Mouse (Mus musculus) embryonic fibroblast, embryonic 13.5 days (primary cell): Measurements from ENCODE around the gene Olfr332.

Experiments used
- CTCF ChIP-seq: IDR thresholded peaks from 2 replicates; pipeline ENCODE4 v1.5.1; 2011; ENCODE audit warnings: mild to moderate bottlenecking, control low read depth, low read length, moderate library complexity, borderline replicate concordance; ENCODE audit not compliant: insufficient read depth
- POLR2A ChIP-seq: IDR thresholded peaks from 2 replicates; pipeline ENCODE4 v1.6.1; 2011; ENCODE audit warnings: low read depth, mild to moderate bottlenecking, control low read depth, low read length, moderate library complexity

DNA sequence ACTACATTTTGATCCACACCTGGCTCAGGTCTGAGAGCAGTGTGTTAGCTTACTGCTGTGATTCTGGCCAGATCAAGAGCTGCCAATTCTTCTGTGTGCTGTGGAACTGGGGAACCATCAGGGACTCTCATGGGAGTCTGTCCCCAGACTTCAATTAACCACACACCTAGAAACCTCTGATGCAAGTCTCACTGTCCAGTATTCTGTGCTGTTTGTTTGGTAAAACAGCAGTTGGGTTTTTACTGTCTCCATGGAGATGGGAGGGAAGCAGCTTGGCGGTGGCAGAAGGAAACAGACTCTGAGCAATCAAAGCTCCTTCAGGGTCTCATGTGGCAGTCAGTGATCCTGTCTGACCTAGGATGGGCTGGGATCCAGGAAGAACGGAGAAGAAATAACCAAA is at the start of gene Olfr332:
- TF ChIP-seq POLR2A (no peak), CTCF (no peak)
